Mouse (Mus musculus) bone marrow, adult 2 months (tissue): ENCODE data around the gene Tlx2. TPM values are rescaled to one million over a fixed set of nuclear protein-coding genes. Genes with fewer than 3 reads are reported as not detected.

Experiments
- H3K27ac ChIP-seq: fragments of 200-500 bp; 2 replicates; pipeline ENCODE4 v1.5.1; 2012; ENCODE audit warnings: low read depth, mild to moderate bottlenecking, control low read depth, inconsistent platforms, low read length; ENCODE audit not compliant: control insufficient read depth, poor library complexity, insufficient read depth
- H3K4me1 ChIP-seq: fragments of 200-500 bp; 2 replicates; pipeline ENCODE4 v1.6.1; 2011; ENCODE audit warnings: low read length; ENCODE audit not compliant: control insufficient read depth, insufficient read depth
- H3K4me3 ChIP-seq: fragments of 200-500 bp; replicated peaks from 2 replicates; pipeline ENCODE3; 2011; ENCODE audit warnings: mild to moderate bottlenecking, low read depth, low read length, control low read depth; ENCODE audit not compliant: control insufficient read depth
- CTCF ChIP-seq: fragments of 200-500 bp; IDR thresholded peaks from 2 replicates; pipeline ENCODE4 v1.5.1; 2011; ENCODE audit warnings: low read length, control low read depth; ENCODE audit not compliant: control insufficient read depth, insufficient read depth
- POLR2A ChIP-seq: fragments of 200-500 bp; IDR thresholded peaks from 2 replicates; pipeline ENCODE4 v1.6.1; 2011; ENCODE audit warnings: low read depth, mild to moderate bottlenecking, control low read depth, low read length, borderline replicate concordance; ENCODE audit not compliant: control insufficient read depth
- WGBS: fragments of 180-500 bp; shearing (Covaris S2); methylation state at CpG from one replicate; pipeline ENCODE4 v1.1.7; 2018; 5-methylcytosine and 5-hydroxymethylcytosine counted together
- polyA plus RNA-seq: library from polyadenylated mRNA; stranded (reverse); fragments of >200 nt; gene quantifications from 2 replicates; pipeline ENCODE4 v1.2.4, GENCODE M21; 2011; ENCODE audit warnings: low replicate concordance; ENCODE audit not compliant: missing spikeins, insufficient read depth, insufficient read length

Tlx2 gene
- polyA plus RNA-seq, 1 experiment = not detected

GRCm38 (mm10) chr6:83115011-83115671 is 45.0 kb upstream of the Tlx2 start, which contains the start of gene Mogs:
TSS of gene Mogs (plus strand) at chr6:83115496.
- under 1% methylated on average over 55 of the region's 58 CpGs for WGBS
- TF ChIP-seq CTCF (peak; percentile 48), POLR2A (peak; percentile 96)
- Histone ChIP-seq H3K27ac (peak within 1 kb of the TSS; percentile 81), H3K4me1 (peaks cover 6% of the 10 kb centered on the region; the same call in 1 of the 2 replicates), H3K4me3 (peak within 1 kb of the TSS; percentile 84)

- WGBS = 62% methylated on average over 4 of the region's 4 CpGs
- Histone ChIP-seq H3K27ac (no peak overlapping the region), H3K4me1 (peaks cover 2% of the 10 kb centered on the region; the same call in 1 of the 2 replicates)
Measured at GRCm38 (mm10) chr6:83111510-83112136, 41.5 kb upstream of the Tlx2 start.

GRCm38 (mm10) chr6:83108762-83109668 is 38.9 kb upstream of the Tlx2 start, which contains the start of gene Mrpl53:
TSS of gene Mrpl53 (plus strand) at chr6:83109040.
- TF ChIP-seq POLR2A (peak; percentile 85; the same call in 1 of the 2 replicates), CTCF (no peak)
- H3K4me3 ChIP-seq = peak within 1 kb of the TSS; percentile 87
- peak within 1 kb of the TSS; percentile 79 for H3K27ac ChIP-seq
- under 1% methylated on average over 76 of the region's 76 CpGs for WGBS
- H3K4me1 ChIP-seq = no peaks in the 10 kb centered on the region; the same call in 1 of the 2 replicates

More at GRCm38 (mm10) chr6:83111510-83112136, 41.5 kb upstream of the Tlx2 start:
- no peak overlapping the region for H3K4me3 ChIP-seq
- TF ChIP-seq CTCF = no peak
- no peak for TF ChIP-seq POLR2A

- 47% methylated on average over 13 of the region's 13 CpGs for WGBS
Measured at GRCm38 (mm10) chr6:83107566-83108400, 37.7 kb upstream of the Tlx2 start.

GRCm38 (mm10) chr6:83104158-83104557 is 34.1 kb upstream of the Tlx2 start:
- Histone ChIP-seq H3K4me1 (no peaks in the 10 kb centered on the region; the same call in 1 of the 2 replicates), H3K27ac (no peak overlapping the region), H3K4me3 (no peak overlapping the region)
- 87% methylated on average over 4 of the region's 4 CpGs for WGBS
- TF ChIP-seq CTCF (no peak), POLR2A (no peak)

More at GRCm38 (mm10) chr6:83107566-83108400, 37.7 kb upstream of the Tlx2 start:
- Histone ChIP-seq H3K27ac (no peak overlapping the region), H3K4me3 (no peak overlapping the region), H3K4me1 (no peaks in the 10 kb centered on the region; the same call in 1 of the 2 replicates)
- TF ChIP-seq POLR2A = no peak
- peak; percentile 94 for TF ChIP-seq CTCF

- H3K4me3 ChIP-seq = no peak overlapping the region
- 89% methylated on average over 11 of the region's 11 CpGs for WGBS
- TF ChIP-seq CTCF (no peak), POLR2A (no peak)
- no peaks in the 10 kb centered on the region; the same call in 1 of the 2 replicates for H3K4me1 ChIP-seq
- H3K27ac ChIP-seq = no peak overlapping the region
Measured at GRCm38 (mm10) chr6:83103130-83103650, 33.1 kb upstream of the Tlx2 start.
